Mouse (Mus musculus) bone marrow macrophage, adult 2 months (primary cell): ENCODE measurements around the gene Rab40c. TPM values are rescaled to one million over a fixed set of nuclear protein-coding genes. Genes with fewer than 3 reads are reported as not detected.

Source experiments
- H3K27ac ChIP-seq: 2 replicates; pipeline ENCODE4 v1.5.1; 2012; ENCODE audit warnings: low read depth, low read length; ENCODE audit not compliant: insufficient read depth
- H3K4me1 ChIP-seq: 2 replicates; pipeline ENCODE4 v1.6.1; 2012; ENCODE audit warnings: low read length; ENCODE audit not compliant: control insufficient read depth, insufficient read depth
- H3K4me3 ChIP-seq: 2 replicates; pipeline ENCODE4 v1.5.1; 2012; ENCODE audit warnings: mild to moderate bottlenecking, low read length, moderate library complexity; ENCODE audit not compliant: insufficient read depth
- CTCF ChIP-seq: IDR thresholded peaks from 2 replicates; pipeline ENCODE4 v1.5.1; 2012; ENCODE audit warnings: low read depth, mild to moderate bottlenecking, low read length, moderate library complexity
- POLR2A ChIP-seq: IDR thresholded peaks from 2 replicates; pipeline ENCODE4 v1.6.1; 2012; ENCODE audit warnings: mild to moderate bottlenecking, low read depth, low read length, borderline replicate concordance
- polyA plus RNA-seq: library from polyadenylated mRNA; stranded (reverse); fragments of >200 nt; gene quantifications from 2 replicates; pipeline ENCODE4 v1.2.4, GENCODE M21; 2012; ENCODE audit not compliant: missing spikeins, insufficient read depth, insufficient read length

The Rab40c gene
- polyA plus RNA-seq, 1 experiment: 32.8 TPM

DNA sequence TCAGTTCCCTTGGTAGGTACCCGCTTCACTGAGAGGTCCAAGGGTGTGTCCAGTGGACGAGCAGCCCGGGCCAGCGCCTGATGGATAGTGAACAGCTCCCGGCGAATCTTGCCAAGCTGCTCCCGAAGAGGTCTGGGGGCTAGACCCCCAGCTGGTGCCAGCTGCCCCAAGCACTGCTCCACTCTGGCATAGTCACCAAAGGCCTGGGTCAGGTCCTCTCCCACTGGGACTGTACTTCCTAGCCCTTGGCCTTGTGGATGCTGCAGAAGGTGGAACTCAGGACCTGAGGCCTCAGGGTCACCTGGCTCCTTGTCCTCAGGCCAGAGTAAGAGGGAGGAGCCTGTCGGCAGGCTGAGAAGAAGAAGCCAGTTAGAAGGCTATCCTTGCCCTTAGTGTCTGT lies 27.4 kb upstream of the Rab40c start:
- Histone ChIP-seq H3K4me3 (no peak overlapping the region), H3K27ac (no peak overlapping the region), H3K4me1 (peaks cover 13% of the 10 kb centered on the region)
- no peak for TF ChIP-seq CTCF
- no peak for TF ChIP-seq POLR2A

DNA sequence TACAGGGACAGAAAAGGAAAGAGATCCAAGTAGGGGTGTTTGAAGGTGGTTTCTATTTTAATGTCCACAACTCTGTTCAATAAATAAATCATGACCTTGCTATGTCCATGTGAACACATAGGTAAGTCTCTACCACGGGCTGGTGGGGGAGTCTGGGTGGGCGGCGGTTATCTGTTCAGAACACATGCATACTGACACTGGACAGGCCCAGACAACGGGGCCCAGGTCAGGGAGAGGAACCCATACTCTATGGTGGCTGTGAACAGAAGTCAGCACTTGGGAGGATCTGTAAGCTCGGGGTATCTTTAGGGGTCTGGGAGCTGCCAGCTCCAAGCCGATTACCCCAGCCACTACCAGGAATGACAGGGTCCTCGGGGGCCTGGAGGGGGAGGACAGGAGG lies 26.8 kb upstream of the Rab40c start:
- Histone ChIP-seq H3K27ac (no peak overlapping the region), H3K4me1 (peaks cover 13% of the 10 kb centered on the region), H3K4me3 (no peak overlapping the region)
- TF ChIP-seq POLR2A (no peak), CTCF (no peak)

DNA sequence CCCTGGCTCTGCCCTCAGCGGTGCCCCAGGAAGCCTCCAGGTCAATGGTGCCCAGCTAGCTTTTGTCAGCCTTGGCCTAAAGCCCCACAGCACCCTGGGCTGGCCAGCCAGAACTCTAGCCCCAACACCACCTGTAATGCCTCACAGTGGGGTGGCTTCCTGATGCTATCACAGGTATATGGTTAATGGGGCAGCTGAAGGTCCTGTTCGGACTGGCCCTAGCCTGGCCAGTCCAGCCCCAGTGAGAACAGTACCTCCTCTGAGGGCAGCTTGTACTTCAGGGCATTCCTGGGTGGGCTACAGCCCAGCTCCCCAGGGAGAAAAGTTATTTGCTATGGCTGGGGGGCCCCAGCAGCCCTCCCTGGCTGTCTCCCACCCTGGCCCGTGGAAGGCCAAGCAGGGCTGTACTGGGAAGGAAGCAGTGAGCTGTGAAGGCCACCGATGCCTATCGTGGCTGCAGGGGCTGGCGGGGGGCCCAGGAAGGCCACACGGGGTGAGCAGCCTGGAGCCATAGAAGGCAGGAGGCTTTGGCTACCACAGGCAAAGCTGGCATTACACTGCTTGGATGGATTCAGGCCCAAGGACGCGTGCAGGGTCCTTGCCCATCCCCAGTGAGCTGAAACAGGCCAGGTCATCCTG lies 26.1 kb upstream of the Rab40c start:
- Histone ChIP-seq H3K27ac (no peak overlapping the region), H3K4me1 (peaks cover 17% of the 10 kb centered on the region), H3K4me3 (no peak overlapping the region)
- TF ChIP-seq POLR2A (no peak), CTCF (no peak)

DNA sequence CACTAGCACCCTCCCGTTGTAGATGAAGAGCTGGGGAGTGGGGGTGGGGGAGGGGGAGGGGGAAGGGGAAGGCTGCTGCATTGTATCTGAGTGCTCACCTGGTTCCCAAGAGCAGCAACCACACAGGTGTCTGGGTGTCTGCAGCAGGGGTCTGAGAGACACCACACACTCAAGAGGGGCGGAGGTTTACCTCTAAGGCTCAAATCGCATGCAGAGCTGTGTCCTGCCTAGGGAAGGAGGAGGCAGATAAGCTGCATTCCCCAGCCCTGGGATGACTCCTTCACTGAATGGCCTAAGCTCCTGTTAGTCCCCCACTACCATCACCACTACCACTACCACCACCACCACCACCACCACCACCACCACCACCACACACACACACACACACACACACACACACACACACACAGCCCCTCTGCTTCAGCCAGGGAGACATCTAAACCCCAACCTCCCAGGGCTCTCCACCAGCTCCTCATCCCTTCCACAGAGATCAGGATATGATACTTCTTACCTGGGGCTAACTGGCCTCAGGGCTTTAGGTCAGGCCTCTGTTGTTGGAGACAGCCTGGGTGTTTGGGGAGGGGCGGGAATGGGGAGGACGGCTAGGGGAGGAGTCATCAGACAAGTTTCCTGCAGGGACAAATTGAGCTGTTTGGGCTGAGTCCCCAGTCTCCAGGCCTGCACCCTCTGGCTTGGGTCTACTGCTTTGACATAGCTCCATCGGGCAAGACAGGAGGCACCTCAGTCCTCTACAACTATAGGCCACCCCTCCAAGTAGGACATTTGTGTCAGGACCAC lies 25.0 kb upstream of the Rab40c start, which contains the start of the genes Pigq and Nhlrc4:
Pigq (minus strand) TSS at position 571 of the 798 bp plus-strand sequence.
Nhlrc4 (minus strand) TSS at position 596 of the 798 bp plus-strand sequence.
- Histone ChIP-seq H3K4me1 (peaks cover 21% of the 10 kb centered on the region), H3K27ac (no peak within 1 kb of the TSS), H3K4me3 (no peak within 1 kb of the TSS)
- TF ChIP-seq CTCF (no peak), POLR2A (no peak)

DNA sequence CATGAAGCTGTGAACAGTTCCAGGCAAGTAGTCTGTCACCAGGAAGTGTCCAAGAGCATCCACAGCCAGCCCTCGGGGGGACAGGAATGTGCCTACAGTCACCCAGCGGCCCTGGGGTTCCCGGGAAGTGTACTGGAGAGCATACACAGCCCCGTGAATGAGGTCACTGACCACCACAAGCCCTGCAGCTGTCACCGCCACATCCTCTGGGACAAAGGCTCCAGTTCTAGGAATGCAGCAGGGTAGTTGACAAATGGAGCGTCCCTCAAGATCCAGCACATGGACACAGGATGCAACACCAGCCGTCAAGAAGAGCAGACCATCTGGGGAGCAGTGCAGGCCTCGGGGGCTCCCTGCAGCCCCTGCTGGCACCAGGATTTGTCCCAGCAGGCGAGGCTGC lies 24.2 kb upstream of the Rab40c start:
- H3K4me3 ChIP-seq: no peak overlapping the region
- H3K4me1 ChIP-seq: peaks cover 21% of the 10 kb centered on the region
- TF ChIP-seq POLR2A (no peak), CTCF (no peak)
- H3K27ac ChIP-seq: no peak overlapping the region

DNA sequence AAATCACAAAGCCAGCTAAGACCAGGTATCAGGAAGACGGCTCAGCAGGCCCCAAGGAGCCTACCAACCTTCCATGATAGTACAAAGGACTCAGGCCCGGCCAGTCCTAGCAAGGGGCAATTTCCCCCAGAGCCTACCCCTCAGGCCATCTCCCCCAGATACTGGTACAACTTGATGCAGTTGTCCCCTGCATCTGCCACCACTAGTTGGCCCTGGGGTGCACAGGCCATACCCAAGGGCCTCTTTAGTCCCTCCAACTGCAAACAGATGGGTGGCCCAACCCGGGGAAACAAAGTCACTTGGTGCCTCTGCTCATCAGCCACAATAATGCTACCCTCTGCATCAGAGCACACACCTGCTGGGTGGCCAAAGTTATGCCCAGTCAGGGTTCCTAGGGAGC lies 23.7 kb upstream of the Rab40c start:
- H3K4me1 ChIP-seq: peaks cover 21% of the 10 kb centered on the region
- TF ChIP-seq CTCF (no peak), POLR2A (no peak)
- no peak overlapping the region for H3K27ac ChIP-seq
- H3K4me3 ChIP-seq: no peak overlapping the region

DNA sequence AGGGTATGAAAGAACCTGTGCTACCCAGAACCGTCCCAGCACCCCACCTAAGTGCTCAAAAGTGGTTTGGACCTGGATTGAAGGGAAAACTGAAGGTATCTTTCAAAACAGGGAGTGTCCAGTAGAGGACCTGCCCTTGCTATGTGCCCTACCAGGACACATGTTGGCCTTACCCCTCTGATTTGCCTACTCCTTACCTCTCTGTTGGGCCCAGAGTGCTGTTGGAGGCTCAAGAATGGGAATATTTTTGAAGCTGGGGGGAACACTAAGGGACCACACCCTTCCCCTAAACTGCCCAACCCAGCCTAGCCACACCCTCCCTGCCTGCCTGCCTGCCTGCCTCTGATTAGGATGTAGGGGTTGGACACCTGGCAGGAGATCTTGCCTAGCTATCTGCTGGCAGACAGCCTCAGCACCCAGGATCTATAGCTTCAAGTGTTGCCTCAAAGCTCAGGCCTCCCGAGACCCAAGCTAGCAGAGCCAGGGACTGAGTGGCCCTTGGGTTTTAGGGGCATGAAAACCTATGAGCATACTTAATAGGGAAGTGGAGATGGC lies 23.1 kb upstream of the Rab40c start:
- no peak for TF ChIP-seq CTCF
- TF ChIP-seq POLR2A: no peak
- Histone ChIP-seq H3K27ac (no peak overlapping the region), H3K4me3 (peak overlapping the region; percentile 95; the same call in 1 of the 2 replicates), H3K4me1 (peaks cover 21% of the 10 kb centered on the region)

DNA sequence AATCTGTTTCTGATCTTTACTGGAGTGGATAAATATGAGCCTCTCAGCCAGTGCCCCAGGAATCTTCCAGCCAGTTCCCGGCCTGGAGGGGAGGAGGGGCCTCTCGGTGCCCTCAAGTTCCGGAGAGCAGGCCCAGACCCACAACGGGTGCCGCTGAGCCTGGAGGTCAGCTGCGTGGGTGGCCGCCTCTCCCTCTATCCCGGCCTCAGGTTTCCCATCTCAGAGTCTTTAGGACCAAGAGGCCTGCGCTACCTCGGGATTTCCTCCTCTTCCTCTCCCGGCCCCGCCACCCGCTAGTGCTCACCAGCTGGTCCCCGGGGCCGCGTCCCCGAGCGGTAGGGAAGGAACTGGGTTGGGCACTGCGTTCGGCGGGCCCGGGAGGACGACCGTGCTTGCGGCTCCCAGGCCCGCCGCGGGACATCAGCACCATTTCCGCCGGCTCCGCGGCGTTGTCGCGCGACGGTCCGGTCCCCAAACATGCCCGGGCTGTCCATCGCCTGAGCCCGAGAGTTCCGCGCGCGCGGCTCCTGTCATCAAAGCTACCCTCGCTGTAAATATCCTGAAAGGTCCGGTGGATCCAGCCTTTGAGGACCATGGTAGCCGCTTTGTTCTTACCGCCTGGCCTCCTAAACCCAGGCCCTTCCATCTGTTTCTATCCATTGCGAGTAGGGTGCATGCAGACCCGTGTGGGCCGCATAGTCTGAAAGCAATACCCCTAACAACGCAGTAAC lies 22.1 kb upstream of the Rab40c start:
- TF ChIP-seq POLR2A: no peak
- no peak for TF ChIP-seq CTCF
- peak overlapping the region; percentile 71 for H3K27ac ChIP-seq
- peak overlapping the region; percentile 95 for H3K4me3 ChIP-seq
- peaks cover 21% of the 10 kb centered on the region for H3K4me1 ChIP-seq

DNA sequence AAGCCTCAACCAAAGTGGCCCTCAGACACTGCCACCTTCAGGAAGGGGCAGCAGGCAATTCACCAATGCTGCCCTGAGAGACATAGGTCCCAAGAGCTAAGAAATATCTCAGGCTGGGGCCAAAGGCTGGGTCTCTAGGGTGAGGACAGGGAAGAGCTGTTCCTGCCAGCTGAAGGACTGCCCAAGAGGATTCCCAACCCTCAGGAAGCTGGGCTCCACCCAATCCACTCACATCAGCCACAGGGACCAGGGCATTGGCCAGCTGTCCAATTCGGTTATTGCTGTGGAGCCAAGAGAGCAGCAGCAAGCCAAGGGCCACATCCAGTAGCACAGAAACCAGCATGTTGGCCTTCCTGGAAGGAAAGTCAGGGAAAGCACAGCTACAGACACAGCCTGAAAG lies 15.0 kb upstream of the Rab40c start:
- H3K27ac ChIP-seq: no peak overlapping the region
- no peak for TF ChIP-seq CTCF
- no peak for TF ChIP-seq POLR2A
- no peak overlapping the region for H3K4me3 ChIP-seq
- H3K4me1 ChIP-seq: no peaks in the 10 kb centered on the region

DNA sequence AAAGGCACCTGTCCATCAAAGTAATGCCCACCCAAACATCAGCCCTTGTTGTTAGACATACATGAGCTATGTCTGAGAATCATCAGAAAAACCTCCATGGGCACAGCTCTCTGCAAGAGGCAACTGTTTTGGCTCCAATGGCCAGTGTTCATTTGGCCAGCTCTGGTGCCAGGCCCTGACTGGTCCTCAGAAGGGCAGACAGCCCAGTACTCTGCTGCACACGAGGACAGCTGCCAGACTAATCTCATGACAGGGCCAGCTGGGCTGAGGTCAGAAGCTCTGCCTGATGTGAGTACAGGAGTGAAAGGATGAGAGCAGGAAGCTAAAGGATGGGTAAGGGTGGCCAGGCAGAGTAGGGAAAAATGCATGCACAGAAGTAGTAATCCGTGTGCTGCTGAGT lies 5.8 kb upstream of the Rab40c start:
- TF ChIP-seq POLR2A (no peak), CTCF (no peak)
- H3K4me3 ChIP-seq: no peak overlapping the region
- peaks cover 14% of the 10 kb centered on the region for H3K4me1 ChIP-seq
- no peak overlapping the region for H3K27ac ChIP-seq
